Mouse (Mus musculus) heart, embryonic 16.5 days (tissue): ENCODE data around the gene Ccdc38. TPM values are rescaled to one million over a fixed set of nuclear protein-coding genes. Genes with fewer than 3 reads are reported as not detected.
"Not testable (repeated sequence)": the region's sequence is repeated elsewhere in the genome, so short reads cannot be mapped to it uniquely, and the experiment has no call there.

Experiments used
- ATAC-seq: fragments of 200-750 bp; cut with Nextera tagmentation; replicated peaks from 2 replicates; pipeline ENCODE4 v1.8.0; 2017; ENCODE audit warnings: moderate number of reproducible peaks; ENCODE audit not compliant: insufficient read depth, low FRiP score; ENCODE audit errors: extremely low read depth
- H3K27ac ChIP-seq: fragments of 300-500 bp; sonication (generic); 2 replicates; pipeline ENCODE4 v1.5.1; 2014; ENCODE audit warnings: mild to moderate bottlenecking, low read length, control low read depth, moderate library complexity
- H3K27me3 ChIP-seq: fragments of 300-500 bp; sonication (generic); 2 replicates; pipeline ENCODE4 v1.6.1; 2014; ENCODE audit warnings: low read length, mixed read lengths; ENCODE audit not compliant: control insufficient read depth, insufficient read depth
- H3K36me3 ChIP-seq: fragments of 300-500 bp; sonication (generic); 2 replicates; pipeline ENCODE4 v1.6.1; 2014; ENCODE audit not compliant: control insufficient read depth, insufficient read depth
- H3K4me1 ChIP-seq: fragments of 300-500 bp; sonication (generic); 2 replicates; pipeline ENCODE4 v1.6.1; 2014; ENCODE audit warnings: low read length, mixed read lengths; ENCODE audit not compliant: control insufficient read depth, insufficient read depth
- H3K4me2 ChIP-seq: fragments of 300-500 bp; sonication (generic); 2 replicates; pipeline ENCODE4 v1.6.1; 2014; ENCODE audit warnings: low read depth, mild to moderate bottlenecking, control low read depth, low read length
- H3K4me3 ChIP-seq: fragments of 300-500 bp; sonication (generic); 2 replicates; pipeline ENCODE4 v1.5.1; 2014; ENCODE audit warnings: mild to moderate bottlenecking, control low read depth, low read length
- H3K9ac ChIP-seq: fragments of 300-500 bp; sonication (generic); 2 replicates; pipeline ENCODE4 v1.6.1; 2014; ENCODE audit warnings: low read length, control low read depth
- H3K9me3 ChIP-seq: fragments of 300-500 bp; sonication (generic); replicated peaks from 2 replicates; pipeline ENCODE4 v1.6.1; 2016; ENCODE audit warnings: low read length; ENCODE audit not compliant: control insufficient read depth
- WGBS: fragments of 180-500 bp; shearing (Covaris S2); extraction: QIAGEN DNeasy Blood & Tissue Kit; methylation state at CpG from one replicate; pipeline ENCODE4 v1.1.7; 2014; 5-methylcytosine and 5-hydroxymethylcytosine counted together
- polyA plus RNA-seq: library from polyadenylated mRNA; unstranded; fragments of >200 nt; fragmentation: Nextera tagmentation; extraction: Ambion mirVana; gene quantifications from 2 replicates; pipeline ENCODE4 v1.2.1, GENCODE M21; 2015

Ccdc38 gene
- polyA plus RNA-seq, 1 experiment from 2014 or later: 0.13 TPM

- Histone ChIP-seq H3K4me2 (no peak overlapping the region), H3K4me3 (no peak overlapping the region), H3K4me1 (peaks cover 7% of the 10 kb centered on the region), H3K27me3 (0 out of 2 replicates have a peak, but pooled peaks cover 5% of the 10 kb centered on the region), H3K9ac (no peak overlapping the region), H3K9me3 (no peaks in the 10 kb centered on the region), H3K36me3 (no peaks in the 10 kb centered on the region), H3K27ac (no peak overlapping the region)
- 67% methylated on average over 4 of the region's 4 CpGs for WGBS
- ATAC-seq: no peak
These were observed 1.9 kb downstream of the Ccdc38 start for GRCm38 (mm10) chr10:93542356-93542755.

- H3K4me3 ChIP-seq: no peak overlapping the region
- WGBS: 67% methylated on average over 6 of the region's 6 CpGs
- H3K4me1 ChIP-seq: peaks cover 7% of the 10 kb centered on the region
- ATAC-seq: no peak
- H3K9ac ChIP-seq: no peak overlapping the region
- no peaks in the 10 kb centered on the region for H3K9me3 ChIP-seq
- H3K36me3 ChIP-seq: no peaks in the 10 kb centered on the region
- 0 out of 2 replicates have a peak, but pooled peaks cover 3% of the 10 kb centered on the region for H3K27me3 ChIP-seq
- H3K27ac ChIP-seq: no peak overlapping the region
- H3K4me2 ChIP-seq: no peak overlapping the region
These were observed 2.7 kb downstream of the Ccdc38 start for GRCm38 (mm10) chr10:93543176-93543575.

- no peak for ATAC-seq
- Histone ChIP-seq H3K9me3 (no peaks in the 10 kb centered on the region), H3K27me3 (no peaks in the 10 kb centered on the region), H3K36me3 (no peaks in the 10 kb centered on the region), H3K9ac (no peak overlapping the region), H3K4me1 (peaks cover 7% of the 10 kb centered on the region), H3K4me3 (no peak overlapping the region), H3K4me2 (no peak overlapping the region), H3K27ac (no peak overlapping the region)
- WGBS: 82% methylated on average over 5 of the region's 5 CpGs
These were observed 3.7 kb downstream of the Ccdc38 start for GRCm38 (mm10) chr10:93544172-93544571.

GRCm38 (mm10) chr10:93547741-93548270 is 7.4 kb downstream of the Ccdc38 start:
- H3K4me1 ChIP-seq: no peaks in the 10 kb centered on the region
- no peak overlapping the region for H3K4me3 ChIP-seq
- H3K4me2 ChIP-seq: no peak overlapping the region
- no peak for ATAC-seq
- no peak overlapping the region for H3K9ac ChIP-seq
- 88% methylated on average over 4 of the region's 4 CpGs for WGBS
- no peaks in the 10 kb centered on the region for H3K36me3 ChIP-seq
- H3K27me3 ChIP-seq: no peaks in the 10 kb centered on the region
- no peaks in the 10 kb centered on the region for H3K9me3 ChIP-seq
- H3K27ac ChIP-seq: no peak overlapping the region

- WGBS: 12% methylated on average over 7 of the region's 7 CpGs
- Histone ChIP-seq H3K4me1 (no peaks in the 10 kb centered on the region), H3K9ac (no peak overlapping the region), H3K4me2 (no peak overlapping the region), H3K9me3 (no peaks in the 10 kb centered on the region), H3K27me3 (no peaks in the 10 kb centered on the region), H3K36me3 (no peaks in the 10 kb centered on the region), H3K27ac (no peak overlapping the region), H3K4me3 (no peak overlapping the region)
- ATAC-seq: no peak; the same call in 1 of the 2 replicates
These were observed 8.6 kb downstream of the Ccdc38 start for GRCm38 (mm10) chr10:93548991-93549390.

- H3K4me3 ChIP-seq: no peak overlapping the region
- H3K27me3 ChIP-seq: no peaks in the 10 kb centered on the region
- H3K27ac ChIP-seq: no peak overlapping the region
- no peaks in the 10 kb centered on the region for H3K9me3 ChIP-seq
- no peaks in the 10 kb centered on the region for H3K4me1 ChIP-seq
- H3K9ac ChIP-seq: no peak overlapping the region
- WGBS: 75% methylated on average over 10 of the region's 10 CpGs
- no peak for ATAC-seq
- H3K36me3 ChIP-seq: no peaks in the 10 kb centered on the region
- no peak overlapping the region for H3K4me2 ChIP-seq
These were observed 9.4 kb downstream of the Ccdc38 start for GRCm38 (mm10) chr10:93549821-93550220.

- Histone ChIP-seq H3K9me3 (no peaks in the 10 kb centered on the region), H3K9ac (no peak overlapping the region), H3K4me1 (no peaks in the 10 kb centered on the region), H3K27ac (no peak overlapping the region), H3K36me3 (no peaks in the 10 kb centered on the region), H3K27me3 (no peaks in the 10 kb centered on the region), H3K4me3 (no peak overlapping the region), H3K4me2 (no peak overlapping the region)
- ATAC-seq: no peak
- 76% methylated on average over 8 of the region's 8 CpGs for WGBS
These were observed 12.2 kb downstream of the Ccdc38 start for GRCm38 (mm10) chr10:93552596-93552995.

GRCm38 (mm10) chr10:93557971-93558370 is 17.5 kb downstream of the Ccdc38 start:
- H3K36me3 ChIP-seq, H3K4me2 ChIP-seq, H3K27ac ChIP-seq, H3K9ac ChIP-seq, H3K4me1 ChIP-seq, H3K9me3 ChIP-seq, ATAC-seq, H3K27me3 ChIP-seq, H3K4me3 ChIP-seq: not testable (repeated sequence)
- WGBS: 66% methylated on average over 2 of the region's 2 CpGs

GRCm38 (mm10) chr10:93559786-93560185 is 19.4 kb downstream of the Ccdc38 start:
- no peaks in the 10 kb centered on the region for H3K27me3 ChIP-seq
- 57% methylated on average over 9 of the region's 9 CpGs for WGBS
- no peaks in the 10 kb centered on the region for H3K36me3 ChIP-seq
- H3K27ac ChIP-seq: no peak overlapping the region
- H3K9me3 ChIP-seq: no peaks in the 10 kb centered on the region
- H3K9ac ChIP-seq: no peak overlapping the region
- no peak overlapping the region for H3K4me2 ChIP-seq
- no peak overlapping the region for H3K4me3 ChIP-seq
- 0 out of 2 replicates have a peak, but pooled peaks have one; percentile 10 for ATAC-seq
- H3K4me1 ChIP-seq: no peaks in the 10 kb centered on the region
